ENCODE assay signal across 8 mouse cellular contexts in the genomic region with DNA sequence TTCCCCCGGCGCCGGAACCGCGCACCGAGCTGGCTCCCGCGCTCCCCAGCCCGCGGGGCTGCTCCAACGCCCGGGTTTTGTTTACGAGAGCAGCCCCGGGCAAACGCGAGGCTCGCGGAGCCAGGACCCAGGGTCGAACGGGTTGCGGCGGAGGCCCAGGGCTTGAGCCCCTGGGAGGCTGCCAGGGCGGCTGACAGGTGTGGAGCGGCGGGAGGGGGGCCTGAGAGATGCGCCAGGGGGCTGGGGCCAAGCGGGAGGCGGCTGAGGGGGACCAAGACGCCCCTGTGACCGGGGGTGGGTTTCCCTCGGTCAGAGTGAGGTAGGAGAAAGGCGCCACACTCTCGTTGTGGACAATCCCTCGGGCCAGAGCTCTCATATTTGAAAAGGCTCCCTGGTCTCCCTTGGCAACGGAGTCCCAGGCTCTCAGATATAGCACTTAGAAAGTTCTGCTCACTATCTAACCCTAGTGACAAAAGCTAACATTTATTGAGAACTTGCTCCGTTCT. TPM values are rescaled to one million over a fixed set of nuclear protein-coding genes. Genes with fewer than 3 reads are reported as not detected.
A peak's percentile ranks its signal among the peaks of the same experiment; 100 is the strongest.
DNase-seq lines count a peak whose midpoint lies in the region; ATAC-seq and TF ChIP-seq lines count a peak whose summit lies in the region.

No protein-coding gene starts in this region.

- no peak for TF ChIP-seq EP300 in CH12.LX (IDR thresholded peaks at IDR 0.05; ENCODE audit: low read length)

- TF ChIP-seq POLR2A in CH12.LX (IDR thresholded peaks at IDR 0.05; ENCODE audit: low read depth, low read length), result no peak
- no peak for TF ChIP-seq POLR2A in bone marrow macrophage, adult 2 months (IDR thresholded peaks at IDR 0.05; ENCODE audit: borderline replicate concordance, low read depth, low read length)

- in situ Hi-C loops in CH12.LX (cut with MboI; ENCODE audit: low pct_ligation_motif_present, low pct_unique_long_range_greater_than_20kb, low sequenced_read_pairs), result no loop called here

- peak overlapping the region; percentile 90 for H3K9ac ChIP-seq in CH12.LX (ENCODE audit: insufficient read depth, low read depth)
- peak overlapping the region; percentile 92 for H3K9ac ChIP-seq in forebrain, embryonic 13.5 days
- H3K9ac ChIP-seq in midbrain, embryonic 15.5 days, result peak overlapping the region; percentile 89

- peaks cover 31% of the 10 kb centered on the region for H3K79me2 ChIP-seq in CH12.LX (replicated peaks; ENCODE audit: control insufficient read depth, extremely low read depth, insufficient read depth, poor library complexity, severe bottlenecking)

- dilution Hi-C loops in CH12.LX (cut with MboI; ENCODE audit: extremely low pct_ligation_motif_present, extremely low pct_unique_long_range_greater_than_20kb, low sequenced_read_pairs), result no loop called here

- H3K27ac ChIP-seq in heart, embryonic 10.5 days, result peak overlapping the region; percentile 90
- H3K27ac ChIP-seq in CH12.LX (ENCODE audit: insufficient read depth, low read depth), result no peak overlapping the region; the same call in 1 of the 2 replicates
- H3K27ac ChIP-seq in bone marrow macrophage, adult 2 months (ENCODE audit: insufficient read depth, low read depth, low read length), result no peak overlapping the region
- H3K27ac ChIP-seq in forebrain, embryonic 13.5 days, result peak overlapping the region; percentile 95
- peak overlapping the region; percentile 93 for H3K27ac ChIP-seq in midbrain, embryonic 15.5 days

- ATAC-seq in forebrain, embryonic 13.5 days, result peak; percentile 31; the same call in 1 of the 2 replicates
- no peak; the same call in none of the 2 replicates for ATAC-seq in midbrain, embryonic 15.5 days (replicated peaks)

- WGBS in heart, embryonic 10.5 days, result under 1% methylated on average over 36 of the region's 36 CpGs
- under 1% methylated on average over 34 of the region's 36 CpGs for WGBS in forebrain, embryonic 13.5 days
- under 1% methylated on average over 36 of the region's 36 CpGs for WGBS in midbrain, embryonic 15.5 days

- H3K27me3 ChIP-seq in heart, embryonic 10.5 days (ENCODE audit: insufficient read depth, poor library complexity, severe bottlenecking), result peaks cover 68% of the 10 kb centered on the region
- no peaks in the 10 kb centered on the region for H3K27me3 ChIP-seq in CH12.LX (replicated peaks)
- no peaks in the 10 kb centered on the region for H3K27me3 ChIP-seq in forebrain, embryonic 13.5 days
- no peaks in the 10 kb centered on the region for H3K27me3 ChIP-seq in midbrain, embryonic 15.5 days (replicated peaks)

- peak overlapping the region; percentile 86 for H3K4me3 ChIP-seq in heart, embryonic 10.5 days
- peak overlapping the region; percentile 47 to 95 (median 85) for H3K4me3 ChIP-seq in CH12.LX (replicated peaks in 1 of 3; ENCODE audit: low read depth in 2 of 3, low read length in 2 of 3, poor library complexity in 1 of 3)
- peak overlapping the region; percentile 92 for H3K4me3 ChIP-seq in bone marrow macrophage, adult 2 months (ENCODE audit: insufficient read depth, low read length)
- H3K4me3 ChIP-seq in forebrain, embryonic 13.5 days, result peak overlapping the region; percentile 85
- H3K4me3 ChIP-seq in midbrain, embryonic 15.5 days, result peak overlapping the region; percentile 85

- TF ChIP-seq CTCF in CH12.LX (conservative IDR thresholded peaks at IDR 0.05 in 1 of 2, IDR thresholded peaks at IDR 0.05 in 1 of 2; ENCODE audit: low read depth in 2 of 2, low read length in 2 of 2), result no peak
- TF ChIP-seq CTCF in bone marrow macrophage, adult 2 months (IDR thresholded peaks at IDR 0.05; ENCODE audit: low read depth, low read length), result no peak

- DNase-seq in heart, embryonic 10.5 days (ENCODE audit: low spot score), result no peak
- DNase-seq in heart, adult 8-10 months (ENCODE audit: low spot score), result no peak
- DNase-seq in CH12.LX (ENCODE audit: extremely low read depth), result no peak
- peak; percentile 39 to 56 for DNase-seq in kidney, postnatal 4 days
- no peak for DNase-seq in urinary bladder, postnatal 4 days (ENCODE audit: low spot score in 2 of 2)

- H3K9me3 ChIP-seq in heart, embryonic 10.5 days, result no peaks in the 10 kb centered on the region
- H3K9me3 ChIP-seq in CH12.LX (replicated peaks; ENCODE audit: low read length), result no peaks in the 10 kb centered on the region
- H3K9me3 ChIP-seq in forebrain, embryonic 13.5 days (replicated peaks), result no peaks in the 10 kb centered on the region
- H3K9me3 ChIP-seq in midbrain, embryonic 15.5 days, result no peaks in the 10 kb centered on the region

- no peaks in the 10 kb centered on the region for H3K36me3 ChIP-seq in heart, embryonic 10.5 days
- no peaks in the 10 kb centered on the region for H3K36me3 ChIP-seq in CH12.LX (replicated peaks in 1 of 2; ENCODE audit: control insufficient read depth in 1 of 2, insufficient read depth in 1 of 2, low read length in 1 of 2)
- no peaks in the 10 kb centered on the region for H3K36me3 ChIP-seq in forebrain, embryonic 13.5 days (ENCODE audit: poor library complexity, severe bottlenecking)
- no peaks in the 10 kb centered on the region for H3K36me3 ChIP-seq in midbrain, embryonic 15.5 days (replicated peaks)

- peaks cover 44% of the 10 kb centered on the region for H3K4me1 ChIP-seq in heart, embryonic 10.5 days
- H3K4me1 ChIP-seq in CH12.LX (ENCODE audit: control insufficient read depth in 1 of 2, insufficient read depth in 2 of 2), result peaks cover 4 to 17% of the 10 kb centered on the region in 2 experiments; a peak in 3 of 4 replicates
- peaks cover 11% of the 10 kb centered on the region for H3K4me1 ChIP-seq in bone marrow macrophage, adult 2 months (ENCODE audit: control insufficient read depth, insufficient read depth, low read length)
- peaks cover 50% of the 10 kb centered on the region for H3K4me1 ChIP-seq in forebrain, embryonic 13.5 days
- H3K4me1 ChIP-seq in midbrain, embryonic 15.5 days, result peaks cover 38% of the 10 kb centered on the region

- TF ChIP-seq RAD21 in CH12.LX (IDR thresholded peaks at IDR 0.05; ENCODE audit: low read depth, low read length), result no peak

- peak overlapping the region; percentile 78 for H3K4me2 ChIP-seq in CH12.LX (ENCODE audit: insufficient read depth, low read depth, poor library complexity, severe bottlenecking)
- peak overlapping the region; percentile 87 for H3K4me2 ChIP-seq in forebrain, embryonic 13.5 days
- peak overlapping the region; percentile 67 for H3K4me2 ChIP-seq in midbrain, embryonic 15.5 days

TF ChIP-seq in CH12.LX, 34 proteins besides CTCF, POLR2A, EP300 and RAD21:
- TF ChIP-seq SIN3A (IDR thresholded peaks at IDR 0.05; ENCODE audit: low read length), result peak; percentile 54; the same call in 1 of the 2 replicates
- TF ChIP-seq ZC3H11A (IDR thresholded peaks at IDR 0.05; ENCODE audit: low read depth, low read length), result no peak
- TF ChIP-seq IRF4 (IDR thresholded peaks at IDR 0.05; ENCODE audit: low read depth, low read length), result no peak
- no peak for TF ChIP-seq ZKSCAN1 (IDR thresholded peaks at IDR 0.05; ENCODE audit: borderline replicate concordance, low read depth, low read length)
- no peak for TF ChIP-seq PAX5 (IDR thresholded peaks at IDR 0.05; ENCODE audit: low read length)
- TF ChIP-seq UBTF (IDR thresholded peaks at IDR 0.05; ENCODE audit: low read depth, low read length), result peak; percentile 74
TF ChIP-seq in CH12.LX: peak in this region for 2.

RNA-seq across cellular contexts. Expression of gene Plxnc1, which starts 0.6 kb away (rescaled TPM):
- polyA plus RNA-seq in heart, embryonic 10.5 days (2016; fragmentation: Nextera tagmentation; extraction: Ambion mirVana), result 2.2 and 3.4 TPM in 2 replicates
- total RNA-seq in heart, adult 8-10 months (2022), result 1 to 10 TPM; 1.9 to 2.8 (median 2.3) TPM
- total RNA-seq in CH12.LX (2012; rRNA removed), result 33.0 and 38.4 TPM in 2 replicates
- 31.2 and 34.4 TPM in 2 replicates for total RNA-seq in CH12.LX (2014; rRNA removed)
- polyA plus RNA-seq in CH12.LX (2012; ENCODE audit: insufficient read length, low read depth), result 26.6 and 27.6 TPM in 2 replicates
- polyA plus RNA-seq in bone marrow macrophage, adult 2 months (2012; ENCODE audit: insufficient read depth, insufficient read length, missing spikeins), result 76.7 and 82.8 TPM in 2 replicates
- polyA plus RNA-seq in forebrain, embryonic 13.5 days (2015; fragmentation: Nextera tagmentation; extraction: Ambion mirVana), result 7.2 and 8.3 TPM in 2 replicates
- 17.8 and 18.2 TPM in 2 replicates for polyA plus RNA-seq in midbrain, embryonic 15.5 days (2015; fragmentation: Nextera tagmentation; extraction: Ambion mirVana)

Comparison
In these comparisons a context has a peak if more than half of its experiments do, and no peak if none do; other contexts are left out.
1. DNase-seq: peak in kidney, postnatal 4 days (2 of 2); none in heart, embryonic 10.5 days (single experiment), heart, adult 8-10 months (single experiment), CH12.LX (single experiment) and urinary bladder, postnatal 4 days (0 of 2).
2. H3K27ac ChIP-seq: peak in heart, embryonic 10.5 days (single experiment), forebrain, embryonic 13.5 days (single experiment) and midbrain, embryonic 15.5 days (single experiment); none in CH12.LX (single experiment) and bone marrow macrophage, adult 2 months (single experiment).
3. Peak in every context shown above with its lines, with median percentiles within 50 percentile points of each other: H3K4me3 ChIP-seq, H3K4me2 ChIP-seq and H3K9ac ChIP-seq.